Mouse (Mus musculus): ENCODE measurements around the gene Ttc28.

Ttc28 gene

GRCm38 (mm10) chr5:111208660-111208969 lies 329.0 kb downstream of the Ttc28 start:
- DNase-seq (ENCODE audit: low spot score) = peak; percentile 37

DNA sequence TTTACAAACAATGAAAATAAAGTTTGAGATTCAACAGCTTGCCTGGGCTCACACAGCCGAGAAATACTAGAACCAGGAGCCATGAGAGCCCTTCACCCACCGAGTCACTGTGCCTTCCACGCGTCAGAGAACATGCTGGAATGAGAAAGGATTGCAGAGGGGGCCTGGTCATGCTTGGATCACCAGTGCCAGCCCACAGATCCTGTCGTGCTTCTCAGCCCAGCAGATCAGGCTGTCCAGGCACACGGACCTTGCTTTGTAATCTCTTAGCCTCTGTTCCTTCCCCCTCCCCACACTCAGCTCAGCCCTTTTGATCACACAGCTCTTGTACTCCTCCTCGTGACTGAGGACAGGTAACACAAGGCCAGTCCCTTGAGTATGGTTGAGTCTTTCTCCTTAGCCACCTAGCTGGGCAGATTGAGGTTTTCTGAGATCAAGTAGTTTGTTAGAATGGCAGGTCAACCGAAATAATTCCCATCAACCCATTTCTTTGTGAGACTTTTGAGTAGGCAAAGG lies 334.4 kb downstream of the Ttc28 start:
- DNase-seq (ENCODE audit: low spot score) = no peak

GRCm38 (mm10) chr5:111214890-111215289 lies 335.3 kb downstream of the Ttc28 start:
- DNase-seq (ENCODE audit: low spot score) = no peak

DNA sequence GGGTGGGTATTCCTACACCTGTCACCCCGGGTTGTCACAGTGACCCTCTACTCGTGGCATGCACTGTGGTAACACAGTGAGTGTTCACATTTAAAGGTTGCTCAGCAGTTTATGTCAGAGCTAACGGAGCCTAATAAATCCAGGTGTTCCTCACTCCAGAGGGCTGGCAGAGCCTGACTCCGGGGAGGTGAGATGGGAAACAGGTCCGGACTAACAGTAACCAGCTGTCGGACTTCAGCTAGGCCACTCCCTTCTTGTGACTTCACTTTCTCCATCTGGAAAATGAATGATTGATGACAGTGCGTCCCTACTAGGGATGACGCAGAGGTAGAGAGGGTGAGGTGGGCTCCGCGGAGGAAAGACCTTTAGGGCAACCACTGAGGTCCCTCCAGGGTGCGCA lies 336.1 kb downstream of the Ttc28 start:
- no peak for DNase-seq (ENCODE audit: low spot score)

- no peak for DNase-seq (ENCODE audit: low spot score)
Measured at GRCm38 (mm10) chr5:111216166-111216565, 336.6 kb downstream of the Ttc28 start.

DNA sequence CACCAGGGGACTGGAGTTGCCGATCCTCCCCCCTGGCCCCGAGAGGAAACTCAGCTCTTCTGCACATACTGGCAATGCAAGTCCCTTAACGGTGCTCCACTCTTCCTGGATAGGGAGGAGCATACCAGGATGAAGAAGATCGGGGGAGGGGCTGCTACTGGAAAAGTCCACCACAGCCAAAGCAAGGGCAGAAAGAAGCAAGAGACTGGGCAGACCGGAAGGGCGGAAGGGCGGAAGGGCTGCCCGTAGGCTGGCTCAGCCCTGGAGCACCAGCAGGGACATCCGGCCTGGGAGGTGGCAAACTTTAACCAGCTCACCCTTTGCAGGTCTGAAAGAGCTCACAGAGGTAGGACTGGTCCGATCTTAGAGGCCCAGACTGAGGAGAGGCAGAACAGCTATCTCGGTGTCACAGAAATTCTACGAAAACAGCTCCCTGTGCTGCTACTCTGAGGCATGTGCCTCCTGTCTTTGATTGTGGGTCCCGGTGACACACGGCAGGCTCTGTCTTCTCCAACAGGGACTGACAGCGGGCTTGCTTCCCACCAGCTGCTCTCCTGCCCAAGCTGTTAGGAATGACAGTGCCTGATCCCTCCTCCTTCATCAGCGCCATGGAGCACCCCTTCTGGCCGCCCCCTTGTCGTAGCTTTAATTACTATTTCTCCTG lies 338.0 kb downstream of the Ttc28 start:
- no peak for DNase-seq (ENCODE audit: low spot score)

DNA sequence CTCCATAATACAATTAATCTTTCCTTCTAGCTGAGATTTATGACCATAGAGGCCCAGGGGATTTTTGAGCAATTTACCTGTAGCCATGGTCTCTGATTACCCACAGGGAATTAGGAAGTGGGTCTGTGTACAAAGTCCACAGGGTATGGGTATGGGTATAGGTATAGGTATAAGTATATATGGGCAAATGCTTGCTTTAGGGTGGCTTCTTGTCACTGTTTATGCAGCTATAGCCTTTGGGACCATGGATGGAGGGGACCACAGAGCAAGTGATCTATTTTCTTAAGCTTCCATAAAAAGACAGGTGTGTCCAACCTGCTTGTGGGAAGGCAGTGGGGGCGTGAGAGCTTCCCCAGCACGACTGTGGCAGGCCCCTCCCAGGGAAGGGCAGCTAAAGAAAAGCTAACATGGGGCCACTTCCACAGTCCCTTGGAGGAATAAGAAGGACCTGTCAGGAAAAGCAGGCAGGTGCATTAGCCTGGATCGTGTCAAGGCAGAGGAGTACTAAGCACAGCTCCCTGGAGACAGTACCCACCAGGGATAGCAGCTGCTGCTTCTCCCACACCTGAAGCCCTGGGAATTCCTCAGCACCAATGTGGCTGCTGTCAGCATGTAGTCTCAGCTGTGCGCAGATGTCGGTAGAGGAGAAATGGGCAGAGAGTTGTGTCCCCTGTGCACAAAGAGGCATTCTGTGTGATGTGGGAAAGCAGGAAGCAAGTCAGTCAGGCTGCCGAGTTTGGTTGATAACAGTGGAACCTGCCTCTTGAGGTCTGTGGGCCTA lies 338.7 kb downstream of the Ttc28 start:
- DNase-seq (ENCODE audit: low spot score) = no peak

DNA sequence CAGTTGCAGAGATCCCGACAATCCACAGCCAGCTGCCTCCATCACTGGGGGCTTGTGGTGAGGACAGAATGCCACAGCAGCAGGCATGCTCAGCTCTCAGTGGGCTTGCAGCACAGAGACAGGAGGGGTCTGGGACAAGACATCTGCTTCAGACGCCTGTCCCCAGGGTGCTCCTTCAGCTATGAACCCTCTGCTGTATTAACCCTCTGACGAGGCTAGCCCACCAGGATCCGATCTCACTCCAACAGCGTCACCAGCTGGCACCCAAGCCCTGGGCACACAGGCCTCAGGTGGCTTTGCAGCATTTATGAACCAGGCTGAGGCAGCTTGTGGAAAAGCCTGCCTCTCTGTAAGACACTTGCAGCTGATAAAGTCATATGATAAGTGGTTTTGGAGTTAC lies 339.4 kb downstream of the Ttc28 start:
- no peak for DNase-seq (ENCODE audit: low spot score)

GRCm38 (mm10) chr5:111220679-111221380 lies 341.2 kb downstream of the Ttc28 start:
- no peak for DNase-seq (ENCODE audit: low spot score)

DNA sequence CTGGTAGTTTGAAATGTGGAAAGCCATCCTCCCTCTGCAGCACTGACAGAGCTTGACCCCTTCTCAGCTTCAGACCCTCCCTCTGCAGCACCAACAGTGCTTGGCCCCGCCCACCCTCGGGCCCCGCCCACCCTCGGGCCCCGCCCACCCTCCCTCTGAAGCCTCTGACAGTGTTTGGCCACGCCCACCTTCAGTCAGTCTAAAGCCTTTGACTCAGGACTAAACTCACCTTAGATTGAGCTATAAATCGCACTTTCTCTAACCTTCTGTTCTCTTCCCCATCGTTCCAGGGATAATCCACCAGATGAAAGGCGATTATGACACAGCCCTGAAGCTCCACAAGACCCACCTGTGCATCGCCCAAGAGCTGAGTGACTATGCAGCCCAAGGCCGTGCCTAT lies 343.2 kb downstream of the Ttc28 start:
- DNase-seq (ENCODE audit: low spot score) = no peak

DNA sequence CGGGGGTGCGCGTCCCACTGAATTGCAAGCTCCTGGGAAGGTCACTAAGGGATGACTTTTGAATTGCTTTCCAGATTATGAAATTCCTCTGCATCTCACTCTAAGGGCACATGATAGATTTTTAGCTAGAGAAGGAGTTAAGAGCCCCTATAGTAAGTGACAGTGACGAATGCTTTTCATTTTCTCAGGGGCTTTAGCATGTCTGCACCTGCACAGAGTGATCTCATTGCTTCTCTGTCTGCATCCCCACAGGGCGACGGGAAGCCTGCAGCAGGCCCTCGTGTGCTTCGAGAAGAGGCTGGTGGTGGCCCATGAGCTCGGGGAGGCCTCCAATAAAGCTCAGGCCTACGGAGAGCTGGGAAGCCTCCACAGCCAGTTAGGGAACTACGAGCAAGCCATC lies 345.7 kb downstream of the Ttc28 start:
- DNase-seq (ENCODE audit: low spot score) = no peak

GRCm38 (mm10) chr5:111226486-111226885 lies 346.9 kb downstream of the Ttc28 start:
- DNase-seq (ENCODE audit: low spot score) = no peak

DNA sequence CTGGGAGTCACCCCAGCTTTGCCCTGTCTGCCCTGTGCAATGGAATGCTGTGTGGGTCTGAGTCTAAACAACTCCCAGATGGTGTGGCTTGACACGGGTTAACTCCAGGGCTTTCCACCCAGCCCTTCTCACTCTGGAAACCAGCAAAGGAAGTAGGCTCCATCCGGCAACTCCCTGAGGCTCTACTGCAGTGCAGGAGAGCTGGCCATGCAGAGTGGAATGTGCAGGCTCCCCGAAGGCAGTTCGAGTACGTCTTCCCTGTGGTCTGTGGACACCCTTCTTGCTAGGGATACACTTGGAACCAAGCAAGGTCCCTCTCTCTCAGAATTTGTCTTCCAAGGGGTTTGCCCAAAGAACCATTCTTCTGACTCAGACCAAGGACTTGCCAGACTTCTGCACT lies 348.2 kb downstream of the Ttc28 start:
- DNase-seq (ENCODE audit: low spot score) = no peak

GRCm38 (mm10) chr5:111228302-111229040 lies 348.9 kb downstream of the Ttc28 start:
- DNase-seq (ENCODE audit: low spot score) = no peak

- DNase-seq (ENCODE audit: low spot score) = no peak
Measured at GRCm38 (mm10) chr5:111229041-111229394, 349.4 kb downstream of the Ttc28 start.

DNA sequence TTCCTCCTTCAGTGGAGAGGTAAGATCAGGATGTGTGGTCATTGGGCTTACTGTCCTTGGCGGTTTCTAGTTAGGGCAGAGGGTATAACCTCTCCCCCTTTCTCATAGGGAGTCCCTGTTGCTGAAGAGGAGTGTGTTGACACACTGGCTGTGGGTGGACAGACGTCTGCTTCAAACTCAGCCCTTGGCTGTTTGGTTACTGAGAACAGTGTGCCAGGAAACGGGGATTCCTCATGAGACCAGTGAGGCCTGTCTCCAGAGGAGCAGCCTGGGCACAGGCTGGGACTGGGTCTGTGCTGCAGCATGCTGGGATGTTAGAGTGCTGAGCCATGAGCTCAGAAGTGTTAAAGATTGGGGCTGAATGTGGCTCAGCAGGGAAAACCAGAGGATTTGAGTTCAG lies 350.1 kb downstream of the Ttc28 start:
- no peak for DNase-seq (ENCODE audit: low spot score)

DNA sequence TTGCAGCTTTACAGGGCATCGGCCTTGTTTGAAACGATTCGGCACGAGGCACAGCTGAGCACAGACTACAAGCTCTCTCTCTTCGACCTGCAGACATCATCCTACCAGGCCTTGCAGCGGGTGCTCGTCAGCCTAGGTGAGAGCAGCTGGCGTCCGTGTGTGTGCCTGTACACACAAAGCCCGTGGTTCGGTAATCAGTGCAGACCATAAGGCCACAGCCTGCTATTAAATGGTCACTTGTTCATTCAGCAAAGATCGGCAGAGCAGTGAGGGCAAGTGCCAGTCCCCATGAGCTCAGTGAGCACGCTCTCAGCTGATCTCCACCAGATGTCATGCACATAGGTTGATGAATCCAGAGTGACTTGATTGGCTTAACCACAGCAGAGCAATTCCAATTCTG lies 351.4 kb downstream of the Ttc28 start:
- no peak for DNase-seq (ENCODE audit: low spot score)

GRCm38 (mm10) chr5:111231769-111232168 lies 352.2 kb downstream of the Ttc28 start:
- DNase-seq (ENCODE audit: low spot score) = no peak

DNA sequence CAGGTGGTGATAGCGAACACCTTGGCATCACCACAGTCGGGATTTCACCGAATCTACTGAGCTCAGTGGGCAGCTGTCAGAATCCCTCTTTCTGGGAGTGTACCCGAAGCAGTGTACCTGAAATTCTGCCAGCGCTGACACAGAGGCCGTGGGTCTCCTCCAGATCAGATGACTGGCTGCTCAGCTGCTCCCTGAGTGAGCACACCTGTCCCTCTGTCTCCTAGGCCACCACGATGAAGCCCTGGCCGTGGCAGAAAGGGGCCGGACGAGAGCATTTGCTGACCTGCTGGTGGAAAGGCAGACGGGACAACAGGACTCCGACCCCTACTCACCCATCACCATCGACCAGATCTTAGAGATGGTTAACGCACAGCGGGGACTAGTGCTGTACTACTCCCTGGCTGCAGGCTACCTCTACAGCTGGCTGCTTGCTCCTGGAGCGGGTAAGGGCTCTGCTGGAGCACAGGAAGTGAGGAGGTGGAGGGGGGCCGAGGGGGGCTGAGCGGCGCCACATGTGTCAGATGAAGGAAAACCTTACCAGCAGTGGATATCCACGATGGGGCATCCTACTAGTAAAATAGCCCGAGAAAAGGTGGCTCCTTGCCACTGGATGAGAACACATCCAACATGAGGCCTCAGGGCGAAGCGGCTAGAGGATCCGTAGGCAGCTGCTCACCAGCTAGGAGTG lies 353.6 kb downstream of the Ttc28 start:
- DNase-seq (ENCODE audit: low spot score) = no peak

- no peak for DNase-seq (ENCODE audit: low spot score)
Measured at GRCm38 (mm10) chr5:111235131-111235530, 355.5 kb downstream of the Ttc28 start.

DNA sequence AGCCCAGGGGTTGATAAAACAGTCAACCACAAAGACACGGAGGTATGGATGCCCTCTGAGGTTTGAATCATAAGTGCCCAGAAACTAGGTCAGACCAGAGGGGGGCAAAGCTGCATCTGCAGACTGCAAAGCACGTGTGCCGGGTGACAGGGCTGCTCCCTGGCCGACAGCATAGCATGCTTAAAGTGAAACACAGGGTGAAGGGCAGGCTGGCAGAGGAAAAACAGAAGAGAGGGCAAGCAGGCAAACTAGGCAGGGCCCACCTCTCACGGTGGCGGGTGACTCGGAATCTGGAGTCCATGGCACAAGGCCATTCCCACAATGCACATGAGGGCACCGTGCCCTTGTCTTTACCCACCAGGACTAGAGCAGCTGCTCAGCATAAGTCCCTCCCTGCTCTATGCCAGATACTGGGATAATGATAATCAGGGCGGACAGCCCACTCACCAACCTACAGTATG lies 357.6 kb downstream of the Ttc28 start:
- DNase-seq (ENCODE audit: low spot score) = no peak

GRCm38 (mm10) chr5:111239223-111239622 lies 359.6 kb downstream of the Ttc28 start:
- DNase-seq (ENCODE audit: low spot score) = no peak

Measured in T-cell, adult 2 months (primary cell).